Mouse (Mus musculus) kidney, adult 2 months (tissue): ENCODE results near the gene Sdr39u1.

ENCODE experiments used
- CTCF ChIP-seq: fragments of 200-500 bp; conservative IDR thresholded peaks from 2 replicates; pipeline ENCODE4 v1.5.1; 2011; ENCODE audit warnings: low read depth, mild to moderate bottlenecking, control low read depth, low read length, moderate library complexity, mixed read lengths; ENCODE audit not compliant: insufficient read depth, insufficient read length
- POLR2A ChIP-seq: fragments of 200-500 bp; IDR thresholded peaks from one replicate; pipeline ENCODE4 v1.6.1; 2011; ENCODE audit warnings: low read depth, low read length, control low read depth

DNA sequence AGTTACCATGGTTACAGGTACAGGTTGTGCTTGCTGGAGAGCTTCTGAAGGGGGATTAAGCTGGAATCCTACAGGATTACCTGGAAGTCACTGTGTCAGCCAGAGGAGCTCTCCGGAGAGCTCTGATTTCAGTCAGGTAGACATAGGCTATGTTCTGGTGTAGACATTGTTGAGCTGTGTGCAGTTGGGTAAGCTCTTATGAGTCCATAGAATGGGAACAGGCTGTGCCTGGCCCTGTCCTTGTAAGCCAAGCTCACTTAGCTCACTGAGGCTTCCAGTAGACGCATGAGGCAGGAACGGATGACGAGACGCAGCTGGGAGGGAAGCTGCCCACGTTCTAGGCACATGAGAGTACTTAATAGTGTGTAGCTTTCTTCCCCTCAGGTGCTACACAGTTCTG lies 37.9 kb downstream of the Sdr39u1 start:
- TF ChIP-seq CTCF (no peak), POLR2A (no peak)
